Mouse (Mus musculus) embryonic facial prominence, embryonic 13.5 days (tissue): ENCODE results near the gene Ly6g6e. TPM values are rescaled to one million over a fixed set of nuclear protein-coding genes. Genes with fewer than 3 reads are reported as not detected.

ENCODE experiments used
- ATAC-seq: fragments of 200-750 bp; cut with Nextera tagmentation; 2 replicates; pipeline ENCODE4 v1.8.0; 2017; ENCODE audit warnings: low read depth; ENCODE audit not compliant: insufficient number of reproducible peaks, insufficient read depth, low FRiP score, low TSS enrichment
- H3K27ac ChIP-seq: fragments of 300-500 bp; sonication (generic); 2 replicates; pipeline ENCODE4 v1.5.1; 2015; ENCODE audit warnings: moderate library complexity, mild to moderate bottlenecking, inconsistent platforms
- H3K27me3 ChIP-seq: fragments of 300-500 bp; sonication (generic); 2 replicates; pipeline ENCODE4 v1.6.1; 2015; ENCODE audit warnings: mild to moderate bottlenecking, inconsistent platforms
- H3K36me3 ChIP-seq: fragments of 300-500 bp; sonication (generic); 2 replicates; pipeline ENCODE4 v1.6.1; 2015; ENCODE audit warnings: mild to moderate bottlenecking, inconsistent platforms
- H3K4me1 ChIP-seq: fragments of 300-500 bp; sonication (generic); 2 replicates; pipeline ENCODE4 v1.6.1; 2015; ENCODE audit warnings: inconsistent platforms
- H3K4me2 ChIP-seq: fragments of 300-500 bp; sonication (generic); 2 replicates; pipeline ENCODE4 v1.6.1; 2015; ENCODE audit warnings: moderate library complexity, mild to moderate bottlenecking, inconsistent platforms
- H3K4me3 ChIP-seq: fragments of 300-500 bp; sonication (generic); 2 replicates; pipeline ENCODE4 v1.5.1; 2015; ENCODE audit warnings: mild to moderate bottlenecking, inconsistent platforms
- H3K9ac ChIP-seq: fragments of 300-500 bp; sonication (generic); 2 replicates; pipeline ENCODE4 v1.6.1; 2015; ENCODE audit warnings: mild to moderate bottlenecking, inconsistent platforms
- H3K9me3 ChIP-seq: fragments of 300-500 bp; sonication (generic); 2 replicates; pipeline ENCODE4 v1.6.1; 2016; ENCODE audit warnings: inconsistent platforms
- WGBS: fragments of 180-500 bp; shearing (Covaris S2); methylation state at CpG from one replicate; pipeline ENCODE4 v1.1.7; 2015; ENCODE audit warnings: mixed read lengths; 5-methylcytosine and 5-hydroxymethylcytosine counted together
- polyA plus RNA-seq: library from polyadenylated mRNA; unstranded; fragments of >200 nt; fragmentation: Nextera tagmentation; extraction: Ambion mirVana; gene quantifications from 2 replicates; pipeline ENCODE4 v1.2.1, GENCODE M21; 2015

Gene Ly6g6e
- polyA plus RNA-seq, 1 experiment from 2014 or later, result 4.9 TPM

DNA sequence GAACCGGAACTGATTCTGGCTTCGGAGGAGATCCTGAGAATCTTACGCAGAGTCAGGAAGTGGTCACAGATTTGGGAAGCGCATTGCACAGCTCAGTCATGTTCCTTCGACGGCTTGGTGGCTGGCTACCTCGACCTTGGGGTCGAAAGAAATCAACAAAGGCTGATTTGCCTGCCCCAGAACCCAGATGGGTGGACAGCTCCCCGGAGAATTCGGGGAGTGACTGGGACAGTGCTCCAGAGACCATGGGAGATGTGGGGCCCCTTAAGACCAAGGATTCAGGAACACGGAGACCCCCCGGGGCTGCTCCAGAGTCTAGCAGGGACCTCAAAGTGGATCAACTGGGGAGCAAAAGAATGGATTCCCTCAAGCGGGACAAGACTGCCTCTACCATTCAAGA, 50.3 kb downstream of the Ly6g6e start:
- WGBS, result 67% methylated on average over 13 of the region's 13 CpGs
- Histone ChIP-seq H3K9me3 (no peaks in the 10 kb centered on the region), H3K4me1 (peaks cover 30% of the 10 kb centered on the region), H3K9ac (peak overlapping the region; percentile 89), H3K4me2 (peak overlapping the region; percentile 83), H3K27ac (peak overlapping the region; percentile 88; the same call in 1 of the 2 replicates), H3K36me3 (peaks cover 45% of the 10 kb centered on the region), H3K27me3 (no peaks in the 10 kb centered on the region), H3K4me3 (peak overlapping the region; percentile 82)
- ATAC-seq, result no peak

Other genes with a start within 250 kb of the Ly6g6e start
- gene Stk19, start 240.0 kb upstream of the Ly6g6e start, polyA plus RNA-seq, result 25.4 and 29.4 TPM in 2 replicates
- gene Dxo, start 239.9 kb upstream of the Ly6g6e start, polyA plus RNA-seq, result 66.3 and 75.1 TPM in 2 replicates
- 52.2 and 55.6 TPM in 2 replicates for gene Skiv2l, start 226.7 kb upstream of the Ly6g6e start, polyA plus RNA-seq
- 119 and 126 TPM in 2 replicates for gene Nelfe, start 226.5 kb upstream of the Ly6g6e start, polyA plus RNA-seq
- gene Cfb, start 214.4 kb upstream of the Ly6g6e start, polyA plus RNA-seq, result 1.6 and 5.7 TPM in 2 replicates
- gene Zbtb12, start 197.4 kb upstream of the Ly6g6e start, polyA plus RNA-seq, result 5.5 and 7.1 TPM in 2 replicates
- not detected in 2 replicates for gene Gm20547, start 194.9 kb upstream of the Ly6g6e start, polyA plus RNA-seq
- gene C2, start 178.6 kb upstream of the Ly6g6e start, polyA plus RNA-seq, result 2.7 and 3.2 TPM in 2 replicates
- 98.5 and 100 TPM in 2 replicates for gene Ehmt2, start 178.4 kb upstream of the Ly6g6e start, polyA plus RNA-seq
- gene Slc44a4, start 162.4 kb upstream of the Ly6g6e start, polyA plus RNA-seq, result 0.24 and 0.83 TPM in 2 replicates
- gene Neu1, start 145.6 kb upstream of the Ly6g6e start, polyA plus RNA-seq, result 18.8 and 20.3 TPM in 2 replicates
- gene Hspa1b, start 117.7 kb upstream of the Ly6g6e start, polyA plus RNA-seq, result 0.53 and 0.87 TPM in 2 replicates
- not detected in 2 replicates for gene Gm20481, start 107.0 kb upstream of the Ly6g6e start, polyA plus RNA-seq
- 5.8 and 6.1 TPM in 2 replicates for gene Hspa1a, start 104.7 kb upstream of the Ly6g6e start, polyA plus RNA-seq
- gene Hspa1l, start 104.2 kb upstream of the Ly6g6e start, polyA plus RNA-seq, result 0.77 and 0.85 TPM in 2 replicates
- 190 and 227 TPM in 2 replicates for gene Lsm2, start 95.0 kb upstream of the Ly6g6e start, polyA plus RNA-seq
- 102 and 112 TPM in 2 replicates for gene Vars, start 75.9 kb upstream of the Ly6g6e start, polyA plus RNA-seq
- 0.33 and 0.38 TPM in 2 replicates for gene Vwa7, start 60.3 kb upstream of the Ly6g6e start, polyA plus RNA-seq
- gene Sapcd1, start 48.9 kb upstream of the Ly6g6e start, polyA plus RNA-seq, result 14.2 and 19.5 TPM in 2 replicates
- 3.5 and 3.6 TPM in 2 replicates for gene Msh5, start 30.2 kb upstream of the Ly6g6e start, polyA plus RNA-seq
- 243 and 254 TPM in 2 replicates for gene Clic1, start 26.9 kb upstream of the Ly6g6e start, polyA plus RNA-seq
- 358 and 374 TPM in 2 replicates for gene Ddah2, start 17.9 kb upstream of the Ly6g6e start, polyA plus RNA-seq
- gene Ly6g6c, start 11.5 kb upstream of the Ly6g6e start, polyA plus RNA-seq, result 0.87 and 1.0 TPM in 2 replicates
- gene Mpig6b, start 10.7 kb upstream of the Ly6g6e start, polyA plus RNA-seq, result 0.77 and 0.89 TPM in 2 replicates
- 0.77 and 1.3 TPM in 2 replicates for gene Ly6g6d, start 1.2 kb downstream of the Ly6g6e start, polyA plus RNA-seq
- gene Ly6g6f, start 8.7 kb downstream of the Ly6g6e start, polyA plus RNA-seq, result 0.18 and 0.23 TPM in 2 replicates
- 89.6 and 90.1 TPM in 2 replicates for gene Abhd16a, start 12.4 kb downstream of the Ly6g6e start, polyA plus RNA-seq
- not detected in 2 replicates for gene Ly6g5c, start 31.4 kb downstream of the Ly6g6e start, polyA plus RNA-seq
- 1.1 and 1.6 TPM in 2 replicates for gene Ly6g5b, start 38.5 kb downstream of the Ly6g6e start, polyA plus RNA-seq
- gene Gpank1, start 44.6 kb downstream of the Ly6g6e start, polyA plus RNA-seq, result 21.1 and 24.1 TPM in 2 replicates
- 278 and 298 TPM in 2 replicates for gene Csnk2b, start 45.2 kb downstream of the Ly6g6e start, polyA plus RNA-seq
- 10.9 and 12.3 TPM in 2 replicates for gene D17H6S53E, start 49.5 kb downstream of the Ly6g6e start, polyA plus RNA-seq
- gene Apom, start 55.1 kb downstream of the Ly6g6e start, polyA plus RNA-seq, result 0.28 and 8.7 TPM in 2 replicates
- 65.1 and 67.8 TPM in 2 replicates for gene Bag6, start 58.3 kb downstream of the Ly6g6e start, polyA plus RNA-seq
- gene Prrc2a, start 88.0 kb downstream of the Ly6g6e start, polyA plus RNA-seq, result 193 and 244 TPM in 2 replicates
- 8.1 and 9.8 TPM in 2 replicates for gene Aif1, start 99.2 kb downstream of the Ly6g6e start, polyA plus RNA-seq
- gene Lst1, start 111.5 kb downstream of the Ly6g6e start, polyA plus RNA-seq, result 13.1 and 16.1 TPM in 2 replicates
- 1.8 and 2.1 TPM in 2 replicates for gene Ltb, start 117.5 kb downstream of the Ly6g6e start, polyA plus RNA-seq
- 0.37 TPM in 1 of 2 replicates, not detected in the other for gene Tnf, start 125.1 kb downstream of the Ly6g6e start, polyA plus RNA-seq
- 0.24 TPM in 1 of 2 replicates, not detected in the other for gene Lta, start 128.4 kb downstream of the Ly6g6e start, polyA plus RNA-seq
- not detected in 2 replicates for gene Gm16181, start 143.9 kb downstream of the Ly6g6e start, polyA plus RNA-seq
- 3.9 and 4.1 TPM in 2 replicates for gene Atp6v1g2, start 156.8 kb downstream of the Ly6g6e start, polyA plus RNA-seq
- gene Nfkbil1, start 158.9 kb downstream of the Ly6g6e start, polyA plus RNA-seq, result 10.4 and 12.0 TPM in 2 replicates
- gene Ddx39b, start 164.8 kb downstream of the Ly6g6e start, polyA plus RNA-seq, result 498 and 543 TPM in 2 replicates
- gene H2-D1, start 185.8 kb downstream of the Ly6g6e start, polyA plus RNA-seq, result 28.7 and 30.7 TPM in 2 replicates
- not detected in 2 replicates for gene H2-Q1, start 243.5 kb downstream of the Ly6g6e start, polyA plus RNA-seq